Mouse (Mus musculus) limb, embryonic 10.5 days (tissue): ENCODE results near the gene Ipo4. TPM values are rescaled to one million over a fixed set of nuclear protein-coding genes. Genes with fewer than 3 reads are reported as not detected.

Experiments
- DNase-seq: peaks from one replicate; pipeline ENCODE4 v3.0.0-alpha.2; 2017; ENCODE audit warnings: low spot score
- H3K27ac ChIP-seq: fragments of 300-500 bp; sonication (generic); 2 replicates; pipeline ENCODE4 v1.5.1; 2016; ENCODE audit warnings: mild to moderate bottlenecking
- H3K27me3 ChIP-seq: fragments of 300-500 bp; sonication (generic); 2 replicates; pipeline ENCODE4 v1.6.1; 2016; ENCODE audit warnings: low read depth, mild to moderate bottlenecking; ENCODE audit not compliant: poor library complexity, severe bottlenecking
- H3K36me3 ChIP-seq: fragments of 300-500 bp; sonication (generic); 2 replicates; pipeline ENCODE4 v1.6.1; 2016; ENCODE audit warnings: mild to moderate bottlenecking, moderate library complexity
- H3K4me1 ChIP-seq: fragments of 300-500 bp; sonication (generic); 2 replicates; pipeline ENCODE4 v1.6.1; 2016
- H3K4me3 ChIP-seq: fragments of 300-500 bp; sonication (generic); 2 replicates; pipeline ENCODE4 v1.5.1; 2016; ENCODE audit warnings: mild to moderate bottlenecking, moderate library complexity
- H3K9me3 ChIP-seq: fragments of 300-500 bp; sonication (generic); replicated peaks from 2 replicates; pipeline ENCODE4 v1.6.1; 2016; ENCODE audit warnings: mild to moderate bottlenecking
- WGBS: fragments of 180-500 bp; shearing (Covaris S2); methylation state at CpG from one replicate; pipeline ENCODE4 v1.1.7; 2016; 5-methylcytosine and 5-hydroxymethylcytosine counted together
- polyA plus RNA-seq: library from polyadenylated mRNA; unstranded; fragments of >200 nt; fragmentation: Nextera tagmentation; extraction: Ambion mirVana; gene quantifications from 2 replicates; pipeline ENCODE4 v1.2.1, GENCODE M21; 2016

The Ipo4 gene
- polyA plus RNA-seq, 1 experiment from 2014 or later: 134 TPM

- Histone ChIP-seq H3K4me1 (peaks cover 21% of the 10 kb centered on the region), H3K27me3 (peaks cover 9% of the 10 kb centered on the region; the same call in 1 of the 2 replicates), H3K36me3 (0 out of 2 replicates have a peak, but pooled peaks cover 3% of the 10 kb centered on the region), H3K4me3 (peak within 1 kb of the TSS; percentile 39), H3K9me3 (no peaks in the 10 kb centered on the region), H3K27ac (peak within 1 kb of the TSS; percentile 46; the same call in 1 of the 2 replicates)
- peak; percentile 66 for DNase-seq
- WGBS: 21% methylated on average over 21 of the region's 21 CpGs
Measured at GRCm38 (mm10) chr14:55617822-55618221, 17.9 kb downstream of the Ipo4 start, which contains the start of gene Rec8. TSS of gene Rec8 (plus strand) at chr14:55618037.

GRCm38 (mm10) chr14:55616844-55617243 is 18.9 kb downstream of the Ipo4 start:
- Histone ChIP-seq H3K4me3 (no peak overlapping the region), H3K36me3 (no peaks in the 10 kb centered on the region), H3K27ac (no peak overlapping the region), H3K9me3 (no peaks in the 10 kb centered on the region), H3K4me1 (peaks cover 21% of the 10 kb centered on the region), H3K27me3 (peaks cover 9% of the 10 kb centered on the region; the same call in 1 of the 2 replicates)
- WGBS: 83% methylated on average over 2 of the region's 2 CpGs
- DNase-seq: no peak

- no peak for DNase-seq
- no peaks in the 10 kb centered on the region for H3K36me3 ChIP-seq
- no peak overlapping the region for H3K4me3 ChIP-seq
- H3K4me1 ChIP-seq: peaks cover 21% of the 10 kb centered on the region
- H3K27ac ChIP-seq: no peak overlapping the region
- WGBS: 59% methylated on average over 2 of the region's 2 CpGs
- H3K27me3 ChIP-seq: peaks cover 9% of the 10 kb centered on the region; the same call in 1 of the 2 replicates
- no peaks in the 10 kb centered on the region for H3K9me3 ChIP-seq
Measured at GRCm38 (mm10) chr14:55615876-55616275, 19.9 kb downstream of the Ipo4 start.

- H3K27me3 ChIP-seq: peaks cover 8% of the 10 kb centered on the region; the same call in 1 of the 2 replicates
- no peaks in the 10 kb centered on the region for H3K9me3 ChIP-seq
- no peak for DNase-seq
- H3K4me3 ChIP-seq: no peak overlapping the region
- 81% methylated on average over 7 of the region's 7 CpGs for WGBS
- H3K27ac ChIP-seq: no peak overlapping the region
- peaks cover 7% of the 10 kb centered on the region for H3K36me3 ChIP-seq
- peaks cover 21% of the 10 kb centered on the region for H3K4me1 ChIP-seq
Measured at GRCm38 (mm10) chr14:55614565-55615178, 21.1 kb downstream of the Ipo4 start.

GRCm38 (mm10) chr14:55613346-55613745 is 22.4 kb downstream of the Ipo4 start:
- Histone ChIP-seq H3K4me1 (peaks cover 13% of the 10 kb centered on the region), H3K27ac (no peak overlapping the region), H3K4me3 (no peak overlapping the region), H3K36me3 (peaks cover 21% of the 10 kb centered on the region), H3K27me3 (no peaks in the 10 kb centered on the region), H3K9me3 (no peaks in the 10 kb centered on the region)
- 79% methylated on average over 6 of the region's 6 CpGs for WGBS
- no peak for DNase-seq

- WGBS: 96% methylated on average over 6 of the region's 6 CpGs
- peaks cover 56% of the 10 kb centered on the region for H3K36me3 ChIP-seq
Measured at GRCm38 (mm10) chr14:55608339-55608738, 27.4 kb downstream of the Ipo4 start.

GRCm38 (mm10) chr14:55605743-55606459 is 29.9 kb downstream of the Ipo4 start:
- H3K4me3 ChIP-seq: no peak overlapping the region
- H3K9me3 ChIP-seq: no peaks in the 10 kb centered on the region
- DNase-seq: no peak
- peaks cover 11% of the 10 kb centered on the region for H3K4me1 ChIP-seq
- peaks cover 80% of the 10 kb centered on the region for H3K36me3 ChIP-seq
- H3K27ac ChIP-seq: no peak overlapping the region
- H3K27me3 ChIP-seq: no peaks in the 10 kb centered on the region
- 94% methylated on average over 16 of the region's 16 CpGs for WGBS

More at GRCm38 (mm10) chr14:55608339-55608738, 27.4 kb downstream of the Ipo4 start:
- H3K27me3 ChIP-seq: no peaks in the 10 kb centered on the region
- H3K27ac ChIP-seq: no peak overlapping the region
- H3K4me3 ChIP-seq: no peak overlapping the region
- no peaks in the 10 kb centered on the region for H3K9me3 ChIP-seq
- H3K4me1 ChIP-seq: peaks cover 10% of the 10 kb centered on the region
- no peak for DNase-seq

- Histone ChIP-seq H3K4me1 (peaks cover 11% of the 10 kb centered on the region), H3K4me3 (no peak overlapping the region)
- WGBS: 94% methylated on average over 11 of the region's 11 CpGs
Measured at GRCm38 (mm10) chr14:55604823-55605222, 30.9 kb downstream of the Ipo4 start.

GRCm38 (mm10) chr14:55603633-55604576 is 31.9 kb downstream of the Ipo4 start:
- H3K4me3 ChIP-seq: peak overlapping the region; percentile 40
- peak overlapping the region; percentile 81 for H3K27ac ChIP-seq
- no peaks in the 10 kb centered on the region for H3K9me3 ChIP-seq
- peaks cover 85% of the 10 kb centered on the region for H3K36me3 ChIP-seq
- peaks cover 11% of the 10 kb centered on the region for H3K4me1 ChIP-seq
- 14% methylated on average over 19 of the region's 19 CpGs for WGBS
- H3K27me3 ChIP-seq: no peaks in the 10 kb centered on the region
- peak; percentile 85 for DNase-seq

More at GRCm38 (mm10) chr14:55604823-55605222, 30.9 kb downstream of the Ipo4 start:
- Histone ChIP-seq H3K9me3 (no peaks in the 10 kb centered on the region), H3K27me3 (no peaks in the 10 kb centered on the region), H3K36me3 (peaks cover 85% of the 10 kb centered on the region), H3K27ac (no peak overlapping the region)
- no peak for DNase-seq

- H3K9me3 ChIP-seq: no peaks in the 10 kb centered on the region
- peak within 1 kb of the TSS; percentile 81 for H3K27ac ChIP-seq
- peaks cover 85% of the 10 kb centered on the region for H3K36me3 ChIP-seq
- DNase-seq: no peak
- H3K4me1 ChIP-seq: peaks cover 11% of the 10 kb centered on the region
- H3K27me3 ChIP-seq: no peaks in the 10 kb centered on the region
- 88% methylated on average over 7 of the region's 7 CpGs for WGBS
- peak within 1 kb of the TSS; percentile 40 for H3K4me3 ChIP-seq
Measured at GRCm38 (mm10) chr14:55603271-55603632, 32.5 kb downstream of the Ipo4 start, which contains the start of gene Irf9. TSS of gene Irf9 (plus strand) at chr14:55603571.

- no peak for DNase-seq
- peaks cover 10% of the 10 kb centered on the region; the same call in 1 of the 2 replicates for H3K4me1 ChIP-seq
- H3K27me3 ChIP-seq: no peaks in the 10 kb centered on the region
- WGBS: 94% methylated on average over 21 of the region's 21 CpGs
- no peaks in the 10 kb centered on the region for H3K9me3 ChIP-seq
- no peak overlapping the region for H3K27ac ChIP-seq
- H3K36me3 ChIP-seq: peaks cover 97% of the 10 kb centered on the region
- H3K4me3 ChIP-seq: no peak overlapping the region
Measured at GRCm38 (mm10) chr14:55598521-55599390, 37.0 kb downstream of the Ipo4 start.
